Mouse (Mus musculus) retina, embryonic 14.5 days (tissue): Measurements from ENCODE around the gene Lrfn4.
"Not testable (repeated sequence)": the region's sequence is repeated elsewhere in the genome, so short reads cannot be mapped to it uniquely, and the experiment has no call there.

Source experiments
- DNase-seq: peaks from one replicate; pipeline ENCODE4 v3.0.0-alpha.2; 2015; ENCODE audit warnings: low spot score

The Lrfn4 gene

DNA sequence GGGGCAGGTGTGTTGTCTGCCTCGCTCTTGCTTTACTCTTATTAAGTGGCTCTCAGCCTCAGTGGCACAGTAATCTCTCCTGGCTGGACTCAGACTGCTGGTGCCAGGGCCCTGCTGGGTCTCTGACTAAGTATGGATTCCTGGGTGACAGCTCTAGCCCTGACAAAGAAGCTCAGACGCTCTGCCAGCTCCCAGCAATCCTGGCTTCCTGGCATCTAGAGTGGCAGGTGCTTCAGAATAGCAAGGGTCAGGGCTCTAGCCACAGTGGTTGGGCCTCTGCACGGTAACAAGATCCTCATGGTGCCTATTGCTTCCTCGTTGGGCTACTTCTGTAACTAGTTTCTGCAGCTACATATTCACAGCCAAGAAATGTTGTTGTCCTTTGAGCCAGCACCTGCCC, 5.4 kb downstream of the Lrfn4 start:
- DNase-seq: no peak

DNA sequence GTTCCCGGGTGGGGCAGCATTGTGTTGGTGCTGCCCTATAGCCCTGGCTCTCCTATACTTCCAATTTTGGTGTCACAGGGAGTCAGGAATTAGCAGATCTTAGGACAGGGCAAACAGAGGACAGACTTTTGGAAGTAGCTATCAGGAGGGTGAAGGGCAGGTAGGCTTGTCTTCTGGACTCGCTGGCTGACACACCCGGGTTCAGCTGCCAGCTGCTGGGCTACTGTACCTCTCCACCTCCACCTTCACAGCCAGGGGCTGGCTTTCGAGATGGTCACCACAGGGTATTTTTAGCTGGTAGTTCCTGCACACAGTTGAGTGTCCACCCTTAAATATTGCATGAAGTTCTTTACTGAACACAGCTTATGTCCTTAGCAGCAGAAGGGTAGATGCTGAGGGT, 7.0 kb downstream of the Lrfn4 start:
- DNase-seq: no peak

DNA sequence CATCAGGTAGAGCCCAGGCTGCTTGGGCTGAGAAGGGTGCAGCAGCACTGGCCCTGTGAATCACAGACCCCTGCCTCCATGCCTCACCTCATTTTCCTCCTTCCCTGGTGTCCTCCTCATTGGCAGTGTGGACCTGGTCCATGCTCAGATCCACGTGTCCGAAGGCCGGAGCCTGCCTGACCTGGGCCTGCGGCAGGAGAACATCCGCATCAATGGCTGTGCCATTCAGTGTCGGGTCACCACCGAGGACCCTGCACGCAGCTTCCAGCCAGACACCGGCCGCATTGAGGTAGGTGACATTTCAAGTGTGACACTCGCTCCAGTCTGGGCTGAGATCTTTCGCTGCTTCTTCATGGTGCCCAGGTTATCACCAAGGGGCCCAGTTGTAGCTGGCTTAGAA, 8.1 kb downstream of the Lrfn4 start:
- DNase-seq: no peak

DNA sequence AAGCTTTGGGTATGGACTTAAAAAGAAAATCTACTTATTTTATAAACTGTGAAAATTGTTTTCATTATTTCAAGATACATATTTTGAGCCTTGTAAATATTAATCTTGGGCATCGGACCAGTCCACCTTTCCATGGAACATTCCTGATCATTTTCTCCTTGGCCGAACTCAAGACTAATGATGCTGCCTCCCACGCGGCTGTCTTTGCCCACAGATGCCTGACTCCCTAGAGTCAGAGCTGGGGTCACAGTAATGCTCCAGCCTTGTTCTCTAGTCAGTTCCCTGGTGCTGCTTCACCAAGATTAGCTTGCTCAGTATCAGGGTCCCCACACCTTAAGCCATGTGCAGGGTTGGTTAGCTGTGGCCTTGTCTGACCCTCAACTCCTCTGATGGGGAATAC, 9.8 kb downstream of the Lrfn4 start:
- no peak for DNase-seq

DNA sequence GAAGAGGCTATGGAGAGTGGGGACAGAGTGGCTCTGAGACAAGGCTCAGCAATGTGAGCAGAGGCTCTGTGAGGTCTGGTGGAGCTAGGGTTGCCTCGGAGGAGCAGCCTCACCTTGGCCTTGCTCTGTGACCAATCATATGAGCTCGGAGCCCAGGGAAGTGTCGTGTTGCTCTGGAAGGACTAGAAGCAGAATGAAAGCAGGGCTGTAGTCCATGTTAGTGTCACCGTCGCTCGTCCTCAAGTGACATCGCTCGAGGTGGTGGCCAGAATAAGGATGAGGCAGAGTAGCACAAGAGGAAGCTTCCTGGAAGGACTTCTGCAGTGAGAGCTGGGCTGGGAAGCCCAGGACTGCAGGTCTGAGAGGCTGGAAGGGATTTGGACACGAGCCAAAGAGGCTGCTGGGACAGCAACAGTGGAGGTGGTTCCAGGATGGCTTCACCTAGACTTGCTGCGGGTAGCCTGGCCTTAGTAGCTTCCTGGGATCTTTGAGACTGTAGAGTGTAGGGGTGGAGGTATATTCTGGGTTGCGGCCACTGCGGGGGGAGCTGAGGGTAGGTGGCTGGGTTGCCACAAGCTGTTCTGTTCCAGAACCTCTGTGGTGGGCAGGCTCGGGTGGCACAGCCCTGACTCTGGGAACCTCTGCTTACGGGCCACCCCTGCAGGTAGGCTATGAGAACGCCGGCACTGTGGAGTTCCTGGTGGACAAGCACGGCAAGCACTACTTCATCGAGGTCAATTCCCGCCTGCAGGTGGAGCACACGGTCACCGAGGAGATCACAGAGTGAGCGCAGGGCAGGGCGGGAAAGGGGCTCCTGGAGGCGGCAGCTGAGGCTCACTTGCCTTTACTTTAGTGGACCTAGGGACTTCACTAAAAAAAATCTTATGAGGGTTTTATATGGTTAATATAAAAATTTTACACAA, 11.4 kb downstream of the Lrfn4 start:
- peak; percentile 60 for DNase-seq

DNA sequence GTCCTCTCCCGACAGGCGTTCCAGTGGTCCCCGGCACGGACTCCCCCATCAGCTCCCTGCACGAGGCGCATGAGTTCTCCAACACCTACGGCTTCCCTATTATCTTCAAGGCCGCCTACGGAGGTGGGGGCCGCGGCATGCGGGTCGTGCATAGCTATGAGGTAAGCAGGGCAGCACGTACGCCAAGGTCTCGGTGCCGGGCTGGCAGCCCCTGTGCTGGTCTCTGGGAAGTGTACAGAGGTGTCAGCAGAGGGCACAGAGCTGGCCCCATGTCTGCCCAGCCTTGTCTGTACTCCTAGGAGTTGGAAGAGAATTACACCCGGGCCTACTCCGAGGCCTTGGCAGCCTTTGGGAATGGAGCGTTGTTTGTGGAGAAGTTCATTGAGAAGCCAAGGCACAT, 13.0 kb downstream of the Lrfn4 start:
- no peak for DNase-seq

DNA sequence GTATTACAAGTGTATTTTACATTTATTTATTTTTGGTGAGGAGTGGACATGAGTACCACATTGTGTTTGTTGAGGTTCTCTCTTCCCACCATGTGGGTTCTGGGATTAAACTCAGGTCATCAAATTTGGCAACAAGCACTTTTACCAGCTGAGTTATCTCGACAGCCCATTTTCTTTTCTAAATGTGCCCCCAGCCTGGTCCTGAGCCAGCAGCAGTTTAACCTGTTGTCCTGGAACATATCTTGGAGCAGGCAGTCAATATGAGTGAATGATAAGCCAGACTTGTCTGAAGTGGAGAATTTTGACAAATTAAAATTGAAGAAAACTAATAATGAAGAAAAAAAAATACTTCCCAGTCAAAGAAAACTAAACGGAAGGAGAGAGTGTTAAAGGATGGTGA, 19.4 kb downstream of the Lrfn4 start:
- no peak for DNase-seq

DNA sequence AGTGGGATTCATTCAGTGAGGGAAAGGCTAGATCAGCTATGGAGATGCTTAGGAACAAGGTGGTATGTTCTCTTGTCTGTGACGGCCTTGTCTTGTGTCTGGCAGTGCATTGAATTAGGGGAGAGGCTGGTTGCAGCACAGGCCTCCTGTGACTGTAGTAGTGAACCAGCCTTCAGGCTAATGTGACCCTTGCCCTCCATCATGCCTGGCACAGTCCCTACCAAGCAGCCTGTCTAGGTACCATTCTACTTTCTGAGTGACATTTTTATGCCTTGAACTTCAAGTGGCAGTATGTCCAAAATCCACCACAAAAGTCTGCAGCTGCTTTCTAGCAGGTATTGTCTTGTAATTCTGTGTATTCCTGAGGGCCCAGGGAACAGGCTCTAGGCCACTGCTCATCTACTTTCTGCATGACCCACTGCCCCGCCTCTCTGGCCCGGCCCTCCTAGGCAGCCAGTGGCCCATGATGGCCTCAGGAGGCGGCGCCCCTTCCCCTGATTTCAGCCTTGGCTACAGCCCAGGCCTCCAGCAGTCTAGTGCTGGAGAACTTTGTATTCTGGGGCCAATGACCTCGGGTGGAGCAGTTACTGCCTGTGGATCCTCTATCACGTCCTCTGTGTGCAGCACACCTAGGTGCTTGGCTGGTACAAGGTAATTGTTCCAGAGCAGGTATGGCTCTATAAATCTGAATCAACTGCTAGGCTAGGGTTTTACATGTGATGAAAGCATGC, 21.5 kb downstream of the Lrfn4 start:
- DNase-seq: no peak

DNA sequence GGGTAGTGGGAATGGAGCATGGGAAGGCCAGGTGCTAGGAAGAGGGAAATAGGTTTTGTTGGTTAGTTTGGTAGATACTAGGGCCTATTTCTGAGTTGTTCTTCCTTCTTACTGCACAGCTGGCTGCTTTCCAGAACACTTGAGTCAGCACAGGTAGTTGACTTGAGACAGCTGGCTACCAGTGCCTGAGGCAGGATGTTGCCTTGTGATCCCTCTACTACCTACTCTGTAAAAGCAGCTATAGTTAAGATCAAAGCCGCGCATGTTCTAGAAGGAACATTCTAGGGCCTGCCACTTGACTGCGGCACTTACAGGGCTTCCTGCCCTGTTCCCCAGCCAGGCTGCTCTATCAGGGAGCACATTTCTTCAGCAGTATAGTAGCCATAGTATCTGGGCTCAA, 25.4 kb downstream of the Lrfn4 start:
- no peak for DNase-seq

DNA sequence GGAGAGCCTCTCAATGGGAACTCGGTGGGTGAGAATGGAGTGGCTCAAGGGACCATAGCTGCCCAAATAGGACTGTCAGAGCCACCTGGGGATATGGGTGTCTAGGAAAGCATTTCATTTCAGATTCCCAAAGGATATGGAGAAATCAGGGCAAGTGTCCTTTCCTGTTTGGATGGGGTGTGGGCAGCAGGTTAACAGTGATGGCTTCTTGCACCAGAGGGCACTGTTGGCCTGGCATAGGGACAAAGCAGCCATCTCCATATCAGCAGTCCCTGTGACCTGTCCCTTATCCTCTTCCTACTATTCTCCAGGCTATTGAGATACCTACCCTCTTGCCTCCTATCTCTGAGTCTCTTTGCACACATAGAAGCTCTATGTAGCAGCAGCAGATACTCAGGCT, 26.4 kb downstream of the Lrfn4 start:
- DNase-seq: peak; percentile 30

DNA sequence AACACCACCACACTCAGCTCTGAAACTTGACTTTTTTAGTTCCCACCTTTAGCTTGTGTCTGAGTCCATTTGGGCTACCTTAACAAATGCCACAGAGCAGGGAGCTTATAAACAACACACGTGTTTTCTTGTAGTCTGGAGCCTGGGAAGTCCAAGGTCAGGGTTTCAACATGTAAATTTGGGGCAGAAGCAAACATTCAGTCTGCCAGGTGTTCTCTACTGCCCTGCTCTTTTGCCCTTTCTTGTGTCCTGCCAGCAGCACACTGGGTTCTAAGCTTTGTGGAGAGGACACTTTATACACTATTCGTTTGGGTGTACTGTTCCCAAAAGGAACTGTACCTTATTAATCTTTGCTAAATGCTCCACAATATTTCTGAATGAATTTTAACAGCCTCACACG, 27.0 kb downstream of the Lrfn4 start:
- DNase-seq: no peak

DNA sequence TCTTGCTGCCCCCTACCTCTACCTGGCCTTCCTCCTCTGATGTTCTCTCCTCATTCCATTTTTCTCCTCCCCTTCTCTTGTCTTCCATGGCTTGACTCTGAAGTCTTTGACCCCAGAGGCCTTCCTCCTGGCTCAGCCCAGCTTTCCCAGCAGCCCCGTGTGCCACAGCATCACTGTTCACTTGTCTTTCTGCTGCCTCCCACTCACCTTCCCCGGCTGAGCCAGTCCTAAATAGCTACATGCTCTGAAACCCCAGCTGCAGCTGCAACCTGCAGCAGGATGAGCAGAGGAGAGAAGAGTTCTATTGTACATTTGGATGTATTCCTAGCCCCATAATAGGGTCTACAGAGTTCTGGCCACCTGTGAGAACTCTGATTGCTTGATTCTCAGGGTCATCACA, 28.0 kb downstream of the Lrfn4 start:
- no peak for DNase-seq

DNA sequence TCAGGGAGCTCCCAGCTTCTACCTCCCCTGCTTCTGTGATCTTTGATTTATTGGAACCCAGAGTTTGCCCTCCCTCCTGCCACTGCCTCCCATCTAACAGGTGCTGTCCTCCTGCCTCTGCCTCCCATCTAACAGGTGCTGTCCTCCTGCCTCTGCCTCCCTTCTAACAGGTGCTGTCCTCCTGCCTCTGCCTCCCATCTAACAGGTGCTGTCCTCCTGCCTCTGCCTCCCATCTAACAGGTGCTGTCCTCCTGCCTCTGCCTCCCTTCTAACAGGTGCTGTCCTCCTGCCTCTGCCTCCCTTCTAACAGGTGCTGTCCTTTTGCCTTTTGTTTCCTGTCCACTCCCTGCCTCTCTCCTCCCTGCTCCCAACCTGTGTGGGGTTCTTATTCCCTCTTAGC, 28.7 kb downstream of the Lrfn4 start:
- DNase-seq: not testable (repeated sequence)

DNA sequence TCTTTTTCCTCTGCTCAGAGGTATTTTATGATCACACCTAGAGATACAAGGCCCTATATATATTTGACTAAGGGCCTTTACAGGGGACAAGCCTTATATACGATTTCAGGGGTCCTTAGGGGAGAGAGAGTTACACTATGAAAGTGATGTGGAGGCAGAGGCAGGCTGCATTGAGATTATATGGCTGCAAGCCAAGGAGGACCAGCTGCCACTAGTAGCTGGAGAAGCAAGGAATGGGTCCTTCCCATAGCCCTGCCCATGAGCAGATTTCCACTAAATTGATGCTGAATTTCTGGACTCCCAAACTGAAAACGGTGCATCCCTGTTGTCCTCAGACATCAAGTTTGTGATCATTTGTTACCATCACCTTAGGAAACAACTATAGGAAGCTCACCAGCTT, 31.6 kb downstream of the Lrfn4 start:
- no peak for DNase-seq

DNA sequence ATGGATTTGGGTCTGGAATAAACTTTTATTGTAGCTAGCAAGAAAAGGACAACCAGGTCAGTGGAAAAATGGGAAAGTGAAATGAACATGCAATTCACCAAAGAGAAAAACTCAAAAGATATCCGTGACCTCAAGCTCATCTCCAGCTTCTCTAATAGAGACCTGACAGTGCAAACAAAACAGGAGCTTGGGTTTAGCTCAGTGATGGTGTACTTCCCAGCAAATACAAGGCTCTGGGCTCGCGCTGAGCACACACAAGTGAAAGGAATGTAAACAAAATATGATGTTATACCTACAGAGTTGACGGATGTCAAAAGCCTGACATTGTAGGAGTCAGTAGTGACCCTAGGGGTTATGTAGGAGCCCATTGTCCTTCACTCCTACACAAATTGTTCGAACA, 36.2 kb downstream of the Lrfn4 start:
- no peak for DNase-seq

DNA sequence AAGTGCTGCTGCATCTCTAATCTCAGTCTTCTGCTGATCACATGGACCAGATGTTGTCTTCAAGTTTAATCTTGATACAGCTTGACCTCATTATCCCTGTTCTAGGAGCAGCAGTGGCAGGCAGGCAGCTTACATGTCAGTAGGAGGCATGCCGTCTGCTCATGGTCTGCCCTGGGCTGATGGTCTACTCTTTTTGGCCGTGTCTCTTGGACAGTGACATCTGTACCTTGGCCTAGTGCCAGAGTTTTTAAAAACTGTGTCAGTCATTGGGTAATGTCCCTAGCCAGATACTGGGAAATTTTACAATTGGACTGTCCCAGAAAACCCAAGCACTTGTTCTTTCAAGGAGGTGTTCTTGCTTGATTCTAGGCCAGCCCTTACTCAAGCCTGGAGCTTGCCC, 36.7 kb downstream of the Lrfn4 start:
- no peak for DNase-seq

DNA sequence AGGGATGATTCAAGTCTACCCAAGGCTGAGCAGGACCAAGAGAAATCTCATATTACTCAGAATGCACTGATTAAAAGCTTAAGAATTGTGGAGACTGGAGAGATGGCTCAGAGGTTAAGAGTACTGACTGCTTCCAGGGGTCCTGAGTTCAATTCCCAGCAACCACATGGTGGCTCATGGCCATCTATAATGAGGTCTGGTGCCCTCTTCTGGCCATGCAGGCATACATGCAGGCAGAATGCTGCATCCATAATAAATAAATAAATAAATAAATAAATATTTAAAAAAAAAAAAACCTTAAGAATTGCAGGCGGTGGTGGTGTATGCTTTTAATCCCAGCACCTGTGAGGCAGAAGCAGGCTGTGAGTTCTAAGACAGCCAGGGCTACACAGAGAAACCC, 42.2 kb downstream of the Lrfn4 start:
- DNase-seq: peak; percentile 11

DNA sequence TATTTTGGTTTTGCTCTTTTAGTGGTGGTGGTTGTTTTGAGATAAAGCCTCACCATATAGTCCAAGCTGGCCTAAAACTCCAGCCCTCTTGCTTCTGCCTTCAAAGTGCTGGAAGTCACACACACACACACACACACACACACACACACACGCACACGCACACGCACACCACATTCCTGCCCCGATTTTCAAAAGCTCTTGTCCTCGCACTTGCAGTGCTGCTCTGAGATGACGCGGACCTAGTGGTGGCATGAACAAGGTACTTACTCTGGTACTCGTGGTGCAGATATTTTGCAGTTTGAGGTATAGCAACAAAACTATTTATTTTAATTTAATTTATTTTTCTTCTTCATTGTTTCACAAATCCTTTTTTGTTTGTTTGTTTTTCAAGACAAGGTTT, 43.0 kb downstream of the Lrfn4 start:
- DNase-seq: no peak

DNA sequence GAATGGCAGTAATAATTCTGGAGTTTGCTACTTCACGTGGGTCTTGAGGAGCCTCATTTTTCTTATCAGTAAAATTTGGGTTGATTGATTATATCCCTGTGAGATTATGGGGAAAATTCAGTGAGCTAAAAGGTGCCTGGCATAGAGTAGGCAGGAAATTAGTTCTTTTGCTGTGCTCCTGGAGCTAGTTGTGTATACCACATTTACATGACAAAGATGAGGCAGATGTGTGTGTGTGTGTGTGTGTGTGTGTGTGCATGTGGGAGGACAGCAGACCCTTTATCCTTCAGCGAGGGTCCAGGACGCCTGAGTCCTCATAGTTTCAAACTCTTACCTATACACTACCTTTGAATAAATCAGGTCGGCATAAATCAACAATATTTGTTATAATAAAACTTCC, 43.4 kb downstream of the Lrfn4 start:
- no peak for DNase-seq

DNA sequence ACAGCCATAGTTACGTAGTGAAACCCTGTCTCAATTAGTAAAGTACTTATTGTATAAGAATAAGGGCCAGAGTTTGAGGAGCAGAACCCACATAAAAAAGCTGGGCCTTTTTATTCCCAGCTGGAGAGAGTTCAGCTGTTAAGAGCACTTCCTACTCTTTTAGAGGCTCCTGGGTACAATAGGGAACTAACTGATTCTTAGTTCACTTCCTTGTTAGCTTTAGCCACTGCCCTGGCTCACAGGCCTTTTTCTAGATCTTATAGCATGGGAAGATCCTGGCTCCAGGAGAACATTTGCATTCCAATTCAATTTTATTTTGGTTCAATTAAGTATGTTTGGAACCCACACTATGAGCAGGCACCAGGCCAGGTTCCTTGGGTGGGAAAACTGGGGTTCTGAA, 43.8 kb downstream of the Lrfn4 start:
- DNase-seq: no peak

DNA sequence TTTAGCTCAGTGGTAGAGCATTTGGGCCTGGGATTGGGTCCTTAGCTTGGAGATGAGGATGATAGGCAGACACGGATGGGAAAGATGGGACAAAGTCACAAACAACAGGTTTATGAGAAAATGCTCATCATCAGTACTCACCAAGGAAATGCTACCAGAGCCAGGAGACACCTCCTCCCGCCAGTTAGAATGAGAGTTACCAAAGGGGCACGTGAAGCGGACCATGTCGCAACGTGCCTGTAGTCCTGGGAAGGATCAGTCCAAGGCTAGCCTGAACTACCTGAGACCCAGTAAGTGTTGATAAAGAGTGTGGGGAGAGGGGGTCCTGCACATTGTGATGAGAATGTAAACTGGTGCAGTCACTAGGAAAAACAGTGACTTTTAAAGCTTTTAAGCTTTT, 44.7 kb downstream of the Lrfn4 start:
- DNase-seq: no peak

DNA sequence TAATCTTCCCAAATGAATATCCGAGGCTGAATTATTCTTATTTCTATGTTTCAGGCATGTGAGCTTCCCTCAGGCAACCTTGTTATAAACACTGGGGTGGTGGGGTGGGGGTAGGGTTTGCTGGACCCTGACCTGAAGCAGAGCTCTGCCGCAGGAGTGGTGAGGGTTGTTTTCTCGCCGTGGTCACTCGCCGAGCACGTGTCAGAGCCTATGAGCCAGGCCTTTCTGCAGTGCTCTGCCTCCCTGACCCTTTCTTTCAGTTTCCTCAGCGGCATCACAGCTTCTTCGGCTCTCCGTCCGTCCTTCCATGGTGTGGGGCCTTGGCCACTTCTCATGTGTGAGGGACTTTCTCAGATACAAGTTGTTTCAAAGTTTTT, 45.2 kb downstream of the Lrfn4 start:
- DNase-seq: no peak

DNA sequence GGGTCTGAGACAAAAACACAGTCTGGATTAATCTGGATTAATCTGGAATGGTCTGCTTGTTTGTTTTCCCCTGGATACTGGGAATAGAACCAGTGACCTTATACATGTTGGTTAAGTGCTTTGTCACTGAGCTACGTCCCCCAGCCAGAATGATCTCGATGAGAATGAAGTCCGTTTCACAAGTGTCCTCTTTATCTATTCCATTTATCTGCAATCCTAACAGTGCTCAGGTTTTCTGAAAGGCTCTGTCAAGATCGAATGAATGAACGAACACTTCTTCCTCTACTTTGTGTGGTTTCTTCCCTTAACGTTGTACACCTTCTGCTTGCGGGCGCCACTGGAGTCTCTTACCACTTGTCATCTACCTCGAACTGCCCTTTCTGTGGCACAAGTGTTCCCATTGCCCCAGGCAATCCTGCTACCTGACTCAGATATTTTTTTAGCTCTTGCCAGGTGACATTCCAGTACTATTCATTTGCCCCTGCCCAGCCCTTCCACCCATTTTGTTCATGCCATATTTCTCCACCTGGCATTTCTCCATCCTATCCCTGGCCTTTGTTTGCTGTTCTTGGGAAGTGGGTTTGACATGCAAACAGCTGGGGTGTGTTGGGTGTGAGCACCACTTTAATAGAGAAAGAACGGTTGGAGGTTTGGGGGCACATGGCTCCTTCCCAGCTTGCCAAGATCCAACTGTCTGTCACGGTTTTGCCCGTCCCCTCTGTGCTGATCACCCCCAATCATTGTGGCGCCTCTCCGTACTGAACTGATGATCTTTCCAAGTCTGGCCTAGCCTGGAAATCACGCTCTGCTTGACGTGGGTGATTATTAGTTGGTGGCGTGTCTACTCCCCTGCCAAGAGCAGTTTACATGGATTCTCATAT, 45.9 kb downstream of the Lrfn4 start:
- DNase-seq: no peak
